Mouse (Mus musculus) R1 (cell line): ENCODE results near the gene Eef1akmt3.
"Not testable (repeated sequence)": the region's sequence is repeated elsewhere in the genome, so short reads cannot be mapped to it uniquely, and the experiment has no call there.

ENCODE experiments used
- DNase-seq: peaks from one replicate; pipeline ENCODE4 v3.0.0-alpha.2; 2018; ENCODE audit warnings: low read depth, low spot score

Gene Eef1akmt3

DNA sequence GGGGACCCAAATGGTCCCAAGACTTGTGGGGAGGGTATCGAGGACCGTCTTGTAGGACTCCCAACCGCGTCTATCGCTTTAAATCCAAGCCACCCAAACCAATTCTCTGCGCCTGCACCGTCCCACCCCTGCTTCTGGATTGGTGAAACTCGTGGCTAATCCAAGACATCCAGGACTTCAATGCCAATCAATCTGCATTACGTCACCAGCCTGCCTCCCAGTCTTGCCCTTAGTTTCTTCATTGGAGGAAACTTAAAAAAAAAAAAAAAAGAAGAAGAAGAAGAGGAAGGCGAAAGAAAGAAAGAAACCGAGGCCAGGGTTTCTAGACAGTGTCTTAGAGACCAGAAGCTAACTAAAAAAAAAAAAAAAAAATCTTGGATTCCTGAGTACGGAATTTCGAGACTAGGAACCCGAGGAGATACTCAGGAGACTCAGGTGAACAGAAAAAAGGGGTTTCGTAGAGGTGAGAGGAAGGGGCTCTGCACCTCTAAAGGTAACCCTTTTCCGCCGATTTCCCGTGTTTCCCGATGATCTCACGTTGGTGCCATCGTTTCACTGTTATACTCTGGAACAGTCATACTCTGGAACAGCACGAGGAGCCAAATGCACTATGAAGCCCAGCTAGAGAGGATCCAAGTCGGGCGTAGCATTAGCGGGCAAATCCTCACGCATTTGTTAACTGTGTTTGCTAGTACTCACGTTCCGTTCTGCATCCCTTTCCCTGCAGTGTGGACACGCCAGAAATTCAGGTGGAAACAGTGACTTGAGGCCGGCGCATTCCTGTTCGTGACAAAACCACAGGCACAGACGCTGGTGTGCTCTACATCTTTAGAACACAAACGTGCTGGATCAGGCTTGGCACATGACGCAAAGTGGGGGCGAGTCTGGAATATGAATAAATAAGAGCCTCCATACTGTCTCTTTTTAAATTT lies 29.1 kb upstream of the Eef1akmt3 start, which contains the start of gene Tspan31:
Tspan31 (minus strand) TSS at position 75 of the 932 bp plus-strand sequence.
- peak; percentile 99 for DNase-seq

DNA sequence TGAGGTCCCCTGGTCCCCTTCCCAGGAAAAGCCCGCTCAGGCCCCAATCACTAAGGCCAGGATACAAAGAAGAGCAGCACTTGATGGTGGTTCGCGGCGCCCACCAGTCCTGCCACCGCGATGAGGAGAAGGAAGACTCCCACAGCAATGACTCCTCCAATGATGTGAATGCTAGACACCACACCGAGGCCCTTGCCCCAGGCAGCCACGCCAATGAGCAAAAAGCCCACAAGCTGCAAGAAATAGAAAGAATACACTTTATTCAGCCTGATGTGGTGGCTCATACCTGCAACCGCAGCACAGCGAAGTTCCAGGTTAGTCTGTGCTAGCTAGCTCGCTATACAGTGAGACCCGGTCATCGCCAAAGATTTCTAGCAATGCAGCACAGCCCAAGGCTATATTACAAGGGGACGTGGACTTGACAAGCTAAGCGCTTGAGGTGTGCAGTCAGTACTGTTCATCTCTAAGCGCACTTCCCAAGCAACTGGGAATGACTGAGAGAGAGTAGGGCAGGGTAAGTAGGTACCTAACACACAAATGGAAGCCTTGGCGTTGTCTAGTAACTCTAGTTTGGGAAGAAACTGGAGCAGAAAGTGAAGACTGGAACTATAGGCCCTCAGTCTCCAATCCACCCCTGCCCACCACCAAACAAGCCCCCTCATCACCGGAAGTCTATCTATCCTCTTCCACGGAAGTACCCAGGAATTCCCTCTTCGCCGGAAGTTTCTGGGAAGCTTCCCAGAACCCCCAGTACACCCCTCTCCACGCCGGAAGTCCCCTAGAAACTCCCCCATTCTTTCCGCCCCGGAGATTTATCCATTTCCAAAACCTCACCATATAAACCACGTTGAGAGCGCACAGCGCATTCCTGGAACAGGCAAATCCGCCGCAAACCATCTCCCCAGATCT lies 28.2 kb upstream of the Eef1akmt3 start:
- DNase-seq: peak; percentile 91

DNA sequence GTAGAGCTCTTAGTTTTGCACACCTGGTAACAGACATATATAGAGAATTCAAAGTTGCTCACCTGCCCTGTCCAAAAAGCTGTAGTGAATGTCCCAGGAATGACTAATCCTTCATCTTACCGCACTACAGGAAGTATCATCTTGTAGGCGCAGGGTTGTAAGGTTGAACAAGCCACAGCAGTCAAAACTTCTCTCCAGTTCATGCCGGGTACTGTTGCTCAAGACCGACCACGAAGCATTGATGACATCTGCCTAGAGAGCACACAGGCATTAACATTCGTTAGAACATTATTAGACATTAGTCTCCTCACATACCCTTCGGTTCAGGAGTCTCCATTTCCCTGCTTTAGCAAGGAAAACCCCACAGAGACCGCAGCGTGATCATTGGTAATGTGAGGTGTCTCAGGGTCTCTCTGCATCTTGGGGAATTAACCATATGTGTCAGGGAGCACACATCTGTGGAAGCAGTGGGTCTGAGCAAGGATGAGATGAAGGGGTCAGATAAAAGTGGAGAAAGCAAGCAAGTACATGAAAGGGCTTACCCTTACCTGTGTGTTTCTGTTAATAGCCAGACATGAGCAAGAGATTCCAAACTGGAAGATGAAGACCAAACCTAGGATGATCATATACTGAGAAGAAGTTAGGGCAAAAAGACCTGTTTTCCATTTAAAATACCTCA lies 27.2 kb upstream of the Eef1akmt3 start:
- no peak for DNase-seq

DNA sequence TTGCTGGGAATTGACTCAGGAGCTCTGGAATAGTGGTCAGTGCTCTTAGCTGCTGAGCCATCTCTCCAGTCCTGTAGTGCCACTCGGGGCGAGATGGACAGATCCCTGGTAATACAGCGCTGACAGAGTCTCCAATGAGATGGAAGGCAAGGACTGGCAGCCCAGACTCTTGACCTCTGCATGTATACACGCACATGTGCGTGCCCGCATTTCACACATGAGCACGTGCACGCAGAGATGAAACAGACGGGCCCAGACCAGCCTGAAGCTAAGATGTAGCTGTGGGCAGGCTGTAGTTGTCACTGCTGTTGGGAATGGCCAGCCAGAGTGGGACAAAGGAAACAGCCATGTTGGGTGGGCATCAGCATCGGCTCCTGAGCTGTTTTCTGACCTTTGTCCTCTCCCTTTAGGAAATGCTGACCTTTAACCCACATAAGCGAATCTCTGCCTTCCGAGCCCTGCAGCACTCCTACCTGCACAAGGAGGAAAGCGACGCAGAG lies 25.3 kb upstream of the Eef1akmt3 start:
- no peak for DNase-seq

DNA sequence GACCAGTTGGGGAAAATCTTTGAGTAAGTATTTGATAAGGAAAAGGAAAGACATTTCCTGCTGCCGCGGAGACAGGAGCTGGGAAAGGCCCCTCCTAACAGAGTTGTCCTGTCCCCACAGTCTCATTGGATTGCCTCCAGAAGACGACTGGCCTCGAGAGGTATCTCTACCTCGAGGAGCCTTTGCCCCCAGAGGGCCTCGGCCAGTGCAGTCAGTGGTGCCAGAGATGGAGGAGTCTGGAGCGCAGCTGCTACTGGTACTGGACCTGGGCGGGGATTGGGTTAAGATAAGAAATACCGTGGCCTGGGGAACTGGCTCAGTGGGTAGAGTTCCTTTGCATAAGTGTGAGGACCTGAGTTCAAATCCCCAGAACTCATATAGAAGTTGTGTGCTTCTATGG lies 24.7 kb upstream of the Eef1akmt3 start:
- DNase-seq: no peak

DNA sequence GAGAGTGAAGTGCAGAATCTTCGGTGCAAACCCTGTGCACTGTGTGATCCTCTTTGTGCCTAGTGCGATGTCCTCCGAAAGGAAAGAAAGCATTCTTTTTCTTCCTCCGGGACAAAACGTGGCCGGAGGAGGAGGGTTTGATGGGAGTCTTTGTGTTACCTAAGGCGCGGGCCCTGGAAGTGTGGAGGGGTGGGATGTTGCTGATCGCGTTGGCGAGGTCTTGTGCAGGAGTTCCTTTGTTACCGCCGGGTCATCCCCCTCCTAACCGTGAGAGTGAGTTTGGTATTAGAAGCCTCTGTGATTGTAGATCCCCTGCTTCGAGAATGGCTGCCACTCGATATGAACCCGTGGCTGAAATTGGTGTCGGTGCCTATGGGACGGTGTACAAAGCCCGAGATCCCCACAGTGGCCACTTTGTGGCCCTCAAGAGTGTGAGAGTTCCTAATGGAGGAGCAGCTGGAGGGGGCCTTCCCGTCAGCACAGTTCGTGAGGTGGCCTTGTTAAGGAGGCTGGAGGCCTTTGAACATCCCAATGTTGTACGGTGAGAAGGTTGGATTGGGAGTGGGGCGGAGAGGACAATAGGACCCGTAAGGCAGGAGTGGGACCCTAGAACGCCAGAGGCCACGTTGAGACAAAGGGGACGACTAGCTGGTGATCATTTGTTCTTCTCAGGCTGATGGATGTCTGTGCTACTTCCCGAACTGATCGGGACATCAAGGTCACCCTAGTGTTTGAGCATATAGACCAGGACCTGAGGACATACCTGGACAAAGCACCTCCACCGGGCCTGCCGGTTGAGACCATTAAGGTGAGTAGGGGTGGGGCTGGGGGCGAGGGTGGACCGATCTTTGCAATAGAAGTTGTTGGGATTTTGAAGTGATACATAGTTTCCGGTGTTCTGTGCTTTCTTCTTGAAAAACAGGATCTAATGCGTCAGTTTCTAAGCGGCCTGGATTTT lies 22.9 kb upstream of the Eef1akmt3 start:
- DNase-seq: peak; percentile 63

DNA sequence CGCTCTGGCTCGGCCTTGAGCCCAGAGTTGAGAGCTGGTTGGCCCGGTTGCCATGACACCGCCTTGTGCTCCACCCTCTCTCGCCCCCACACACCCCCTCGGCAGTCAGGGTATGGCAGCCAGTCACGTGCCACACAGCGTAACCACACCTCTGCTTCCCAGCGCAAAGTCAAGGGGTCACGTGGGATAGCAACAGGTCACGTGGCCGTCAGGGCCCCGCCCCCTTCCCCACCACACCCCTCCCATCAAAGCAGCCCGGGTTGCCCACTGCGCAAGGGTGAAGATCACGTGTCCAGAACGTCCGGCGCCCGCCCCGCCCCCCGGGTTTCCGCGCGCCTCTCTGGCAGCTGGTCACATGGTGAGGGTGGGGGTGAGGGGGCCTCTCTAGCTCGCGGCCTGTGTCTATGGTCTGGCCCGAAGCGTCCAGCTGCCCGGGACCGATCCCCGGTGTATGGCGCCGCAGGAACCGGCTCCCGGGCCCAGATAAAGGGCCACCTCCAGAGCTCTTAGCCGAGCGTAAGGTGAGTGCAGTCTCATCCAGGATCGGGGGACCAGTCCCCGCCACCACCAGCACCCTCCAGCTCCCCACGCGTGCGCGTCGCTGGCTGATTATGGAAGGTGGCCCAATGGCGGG lies 22.0 kb upstream of the Eef1akmt3 start, which contains the start of gene Cdk4:
Cdk4 (plus strand) TSS at position 296 of the 634 bp plus-strand sequence.
- DNase-seq: peak; percentile 99

DNA sequence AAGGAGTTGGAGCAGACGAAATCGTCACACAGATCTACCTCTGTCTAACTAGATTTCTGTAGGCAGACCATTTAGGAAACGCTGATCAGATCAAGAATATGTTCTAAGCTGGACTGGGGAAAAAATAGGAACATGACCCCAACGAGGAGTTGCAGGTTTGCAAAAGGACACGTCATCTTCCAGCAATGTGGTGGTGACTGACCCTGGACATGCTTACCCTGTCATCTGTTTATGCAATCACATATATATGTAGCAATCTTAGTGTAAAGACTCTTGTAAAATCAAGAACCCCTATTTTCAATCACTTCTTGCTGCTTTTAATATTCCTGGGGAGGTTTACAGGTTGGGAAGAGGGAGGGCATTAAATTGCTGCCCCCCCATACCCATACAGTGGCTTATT lies 21.2 kb upstream of the Eef1akmt3 start:
- no peak for DNase-seq

DNA sequence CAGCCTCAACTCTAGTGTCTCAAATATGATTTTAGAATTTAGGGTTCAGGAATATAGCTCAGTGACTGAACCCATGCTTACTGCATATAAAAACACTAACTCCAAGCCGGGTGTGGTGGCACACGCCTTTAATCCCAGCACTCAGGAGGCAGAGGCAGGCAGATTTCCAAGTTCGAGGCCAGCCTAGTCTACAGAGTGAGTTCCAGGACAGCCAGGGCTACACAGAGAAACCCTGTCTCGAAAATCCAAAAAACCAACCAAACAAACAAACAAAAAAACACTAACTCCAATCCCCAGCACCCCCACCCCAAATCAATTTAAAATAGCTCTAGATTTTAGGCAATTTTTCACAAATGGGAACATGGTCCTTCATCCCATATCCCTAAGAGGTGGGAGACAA lies 20.8 kb upstream of the Eef1akmt3 start:
- DNase-seq: not testable (repeated sequence)

DNA sequence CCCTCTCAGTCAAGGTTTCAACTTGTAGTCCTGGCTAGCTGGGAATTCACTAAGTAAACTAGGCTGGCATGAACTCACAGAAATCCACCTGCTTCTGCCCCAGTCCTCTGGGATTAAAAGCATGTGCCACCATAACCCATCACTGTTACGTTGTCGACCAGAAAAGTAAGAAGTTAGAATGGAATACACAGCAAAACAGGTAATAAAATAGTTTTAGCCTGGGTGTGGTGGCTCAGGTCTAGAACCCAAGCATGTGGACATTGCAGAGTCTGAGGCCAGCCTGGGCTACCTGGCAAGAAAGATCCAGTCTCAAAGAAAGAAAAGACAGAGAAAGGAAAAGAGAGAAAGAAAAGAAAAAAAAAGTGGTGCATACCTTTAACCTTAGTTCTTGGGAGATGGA lies 20.2 kb upstream of the Eef1akmt3 start:
- DNase-seq: no peak

DNA sequence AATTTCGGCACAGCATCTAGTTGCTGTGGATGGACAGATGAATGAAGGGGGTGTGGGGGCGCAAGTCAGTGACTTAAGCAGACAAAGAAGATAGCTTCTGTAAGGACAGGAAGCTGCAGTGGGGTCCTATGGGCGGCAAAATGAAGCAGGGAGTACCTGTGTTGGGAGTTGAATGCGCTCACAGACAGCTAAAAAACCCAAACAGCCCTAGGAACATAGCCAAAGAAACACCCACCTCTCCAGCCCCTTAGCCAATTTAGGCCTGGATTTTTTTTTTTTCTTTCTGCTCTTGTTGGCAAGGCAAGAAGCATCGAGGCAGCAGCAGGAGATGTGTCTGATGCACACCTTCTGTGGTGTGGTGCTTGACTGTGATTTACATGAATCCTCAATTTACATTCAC lies 19.8 kb upstream of the Eef1akmt3 start:
- no peak for DNase-seq

DNA sequence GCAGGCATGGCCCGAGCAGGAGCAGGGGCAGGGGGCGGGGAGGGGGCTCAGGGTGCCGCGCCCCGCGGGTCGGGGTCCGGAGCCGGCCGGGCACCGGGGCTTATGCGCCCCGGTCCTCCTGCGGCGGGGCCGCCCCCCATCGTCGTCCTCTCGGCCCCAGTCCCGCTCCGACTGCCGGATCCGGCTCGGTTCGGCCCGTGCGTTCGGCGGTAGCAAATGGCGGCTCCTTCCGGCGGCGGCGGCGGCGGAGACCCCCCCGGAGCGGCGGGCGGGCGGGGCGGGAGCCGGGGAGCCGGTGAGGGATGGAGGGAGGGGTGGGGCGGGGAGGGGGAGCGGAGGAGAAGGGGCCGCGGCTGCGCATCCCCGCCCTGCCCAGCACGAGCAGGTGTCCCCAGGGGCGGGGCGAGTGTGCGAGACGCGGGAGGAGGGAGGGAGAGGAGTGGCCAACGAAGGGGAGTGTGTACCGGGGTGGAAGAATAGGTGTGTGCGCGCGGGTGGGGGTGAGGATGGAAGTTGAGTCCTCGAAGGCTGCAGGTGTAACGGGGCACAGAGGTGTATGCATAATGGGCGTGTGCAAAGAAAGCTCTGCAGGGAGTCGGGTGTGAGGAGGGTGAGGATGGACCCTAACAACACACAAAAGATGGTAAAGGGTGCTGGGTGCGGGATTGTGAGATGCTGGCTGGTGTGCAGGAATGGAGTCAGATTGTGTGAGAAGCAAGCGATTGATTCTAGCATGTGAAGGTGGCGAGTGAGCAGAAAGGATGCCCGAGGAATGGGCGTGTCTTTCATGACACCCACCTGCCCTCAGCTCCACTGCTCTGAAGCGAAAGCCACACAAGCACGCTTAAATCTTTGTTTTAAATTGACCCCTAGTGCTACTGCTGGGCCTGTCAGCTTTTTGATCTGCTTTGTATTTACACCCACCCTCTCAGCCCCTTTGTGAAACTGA lies 18.9 kb upstream of the Eef1akmt3 start, which contains the start of gene March9:
March9 (minus strand) TSS at position 217 of the 949 bp plus-strand sequence.
- peak; percentile 89 for DNase-seq

DNA sequence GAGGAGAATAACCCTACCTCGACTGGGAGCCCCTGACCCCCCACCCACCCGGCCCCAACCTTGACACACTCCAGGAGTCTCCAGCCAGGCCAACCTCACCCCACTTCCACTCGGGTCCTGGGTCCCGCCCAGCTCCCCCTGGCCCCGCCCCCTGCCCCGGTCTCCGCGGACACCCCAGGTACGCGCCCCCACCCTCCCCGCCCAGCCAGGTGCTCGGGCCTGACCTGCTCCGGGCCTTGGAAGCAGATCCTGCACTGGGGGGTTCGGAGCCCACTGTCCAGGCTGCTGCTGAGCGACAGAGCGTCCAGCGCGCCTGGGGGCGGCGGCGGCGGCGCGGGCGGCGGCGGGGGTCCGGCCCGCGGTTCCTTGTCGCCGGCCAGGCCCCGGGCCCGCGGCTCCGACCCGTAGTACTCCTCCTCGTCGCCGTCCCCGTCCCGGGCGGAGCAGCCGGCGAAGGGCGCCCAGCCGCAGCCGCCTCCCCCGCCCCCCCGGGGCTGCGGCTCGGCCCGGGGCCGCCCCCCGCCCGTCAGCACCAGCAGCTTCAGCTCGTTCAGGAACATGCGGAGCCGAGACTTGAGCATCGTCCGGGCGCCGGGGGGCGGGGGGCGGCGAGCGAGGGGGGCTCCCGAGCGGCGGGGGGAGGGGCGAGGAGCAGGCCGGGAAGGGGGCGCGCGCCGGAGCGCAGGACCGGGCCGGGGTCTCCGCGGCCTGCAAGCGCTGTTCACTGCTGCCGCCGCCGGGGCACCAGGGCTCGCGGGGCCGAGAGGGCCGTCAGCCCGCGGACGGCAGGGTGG lies 18.1 kb upstream of the Eef1akmt3 start:
- DNase-seq: no peak

DNA sequence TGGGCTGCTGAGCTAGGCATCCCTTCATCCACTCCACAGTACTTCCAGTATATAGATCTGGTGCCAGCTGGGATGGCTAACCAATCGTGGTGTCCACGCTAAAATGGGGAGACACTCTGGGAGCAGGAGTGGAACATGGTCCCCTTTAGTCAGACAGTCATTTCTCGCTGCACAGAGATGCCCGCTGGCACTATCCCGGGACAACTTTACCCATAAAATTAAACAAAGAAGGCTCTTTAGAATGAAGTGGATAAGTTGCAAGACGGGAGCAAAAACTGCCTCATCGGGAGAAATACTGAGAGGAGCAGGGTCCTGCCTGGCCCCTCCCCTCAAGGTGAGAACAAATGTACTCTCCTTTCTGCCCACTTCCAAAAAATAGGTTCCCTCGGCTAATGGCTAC lies 17.4 kb upstream of the Eef1akmt3 start:
- no peak for DNase-seq

DNA sequence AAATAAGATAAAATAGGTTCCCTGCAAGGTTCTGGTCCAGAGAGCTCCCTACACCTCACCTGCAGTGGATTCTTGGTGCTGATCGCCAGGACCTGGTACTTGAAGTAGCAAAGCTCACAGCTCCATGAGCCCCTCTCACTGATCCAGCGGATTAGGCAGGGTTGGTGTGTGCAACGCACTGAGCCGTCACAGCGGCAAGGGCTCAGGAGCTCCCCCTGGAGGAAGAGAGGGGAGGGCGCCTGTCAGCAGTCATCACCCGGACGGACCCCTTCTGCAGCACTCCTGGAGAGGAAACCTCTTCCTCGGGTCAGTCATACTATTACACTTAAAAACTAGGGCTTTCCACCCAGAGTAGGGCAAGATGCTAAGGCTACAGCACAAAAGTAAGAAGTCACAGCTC lies 16.8 kb upstream of the Eef1akmt3 start:
- DNase-seq: peak; percentile 86

DNA sequence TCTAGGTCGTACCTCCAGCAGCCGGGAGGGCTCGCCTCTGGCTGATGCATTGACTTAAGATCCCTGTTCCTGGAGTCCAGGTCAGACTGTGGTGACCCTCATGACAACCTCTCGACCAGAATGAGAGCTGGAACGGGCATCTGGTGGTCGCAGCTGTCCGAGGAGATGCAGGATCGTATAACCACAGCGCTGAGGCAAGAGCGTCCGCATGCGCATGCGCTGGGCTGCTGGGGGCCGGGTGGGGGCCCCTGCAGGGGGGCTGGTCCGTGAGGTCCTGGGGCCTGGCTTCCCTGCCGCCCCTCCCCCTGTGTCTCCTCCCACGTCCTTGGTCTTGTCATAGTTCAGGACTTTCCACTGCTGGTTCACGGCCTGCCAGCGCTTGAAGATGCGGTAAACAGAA lies 15.2 kb upstream of the Eef1akmt3 start:
- DNase-seq: no peak

DNA sequence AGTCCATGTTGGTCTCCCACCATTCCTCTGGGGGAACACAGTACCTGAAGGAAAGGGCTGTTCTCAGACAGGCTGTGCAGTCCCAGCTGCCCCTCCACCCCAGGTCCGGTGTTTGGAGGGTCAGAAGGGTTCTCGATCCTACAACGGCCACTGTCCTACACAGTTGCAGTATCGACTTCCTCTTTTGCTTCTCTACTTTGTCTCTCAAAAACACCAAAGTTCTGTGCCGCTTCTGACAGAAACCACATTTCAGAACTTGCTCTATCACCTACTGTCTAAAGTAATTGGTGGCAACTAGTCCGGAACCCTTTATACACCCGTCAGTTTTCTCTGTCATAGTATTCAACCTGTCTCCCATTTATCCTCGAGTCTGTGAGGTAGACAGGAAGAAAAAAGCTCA lies 14.1 kb upstream of the Eef1akmt3 start:
- no peak for DNase-seq

DNA sequence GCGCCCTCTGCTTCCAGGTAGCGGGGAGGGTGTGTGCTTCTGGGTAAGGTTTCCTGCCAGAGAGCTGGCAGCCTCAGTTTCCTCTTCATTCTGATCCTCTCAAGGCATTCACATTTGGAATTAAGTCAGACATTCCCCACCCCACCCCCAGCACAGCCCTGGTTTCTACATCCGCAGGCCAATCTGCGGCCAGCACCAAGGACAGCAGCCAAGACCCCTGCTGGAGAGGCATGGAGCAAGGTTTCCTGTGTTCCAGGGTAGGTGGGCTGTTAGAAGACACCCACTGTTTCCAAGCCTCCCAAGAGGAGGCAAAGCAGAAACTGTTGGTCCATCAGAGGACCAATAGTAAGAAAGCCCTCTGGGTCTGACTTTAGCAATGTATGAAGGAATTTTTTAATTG lies 13.3 kb upstream of the Eef1akmt3 start:
- peak; percentile 55 for DNase-seq
